Mouse (Mus musculus) kidney, embryonic 14.5 days (tissue): ENCODE measurements at regions not wholly inside any gene's neighbourhood (a gene's known extent, or its start where the extent isn't known, plus 50 kb on each side); places are given as distances from the start of the nearest gene placed in this dataset.

Experiments used
- ATAC-seq: fragments of 200-750 bp; cut with Nextera tagmentation; 2 replicates; pipeline ENCODE4 v1.8.0; 2017; ENCODE audit warnings: moderate number of reproducible peaks, mild to moderate bottlenecking, moderate TSS enrichment, moderate library complexity; ENCODE audit not compliant: low FRiP score, low TSS enrichment
- H3K27ac ChIP-seq: fragments of 300-500 bp; sonication (generic); 2 replicates; pipeline ENCODE4 v1.5.1; 2014; ENCODE audit warnings: low read depth, mild to moderate bottlenecking, low read length, moderate library complexity, mixed read lengths
- H3K27me3 ChIP-seq: fragments of 300-500 bp; sonication (generic); 2 replicates; pipeline ENCODE4 v1.6.1; 2014; ENCODE audit warnings: mild to moderate bottlenecking, low read length; ENCODE audit not compliant: control insufficient read depth, insufficient read depth
- H3K36me3 ChIP-seq: fragments of 300-500 bp; sonication (generic); 2 replicates; pipeline ENCODE4 v1.6.1; 2014; ENCODE audit warnings: low read length, mixed read lengths; ENCODE audit not compliant: control insufficient read depth, insufficient read depth
- H3K4me1 ChIP-seq: fragments of 300-500 bp; sonication (generic); 2 replicates; pipeline ENCODE4 v1.6.1; 2014; ENCODE audit warnings: low read length, mixed read lengths; ENCODE audit not compliant: control insufficient read depth, insufficient read depth
- H3K4me2 ChIP-seq: fragments of 300-500 bp; sonication (generic); replicated peaks from 2 replicates; pipeline ENCODE4 v1.6.1; 2014; ENCODE audit warnings: low read depth, mild to moderate bottlenecking, low read length
- H3K4me3 ChIP-seq: fragments of 300-500 bp; sonication (generic); 2 replicates; pipeline ENCODE4 v1.5.1; 2014; ENCODE audit warnings: mild to moderate bottlenecking, low read length
- H3K9ac ChIP-seq: fragments of 300-500 bp; sonication (generic); 2 replicates; pipeline ENCODE4 v1.6.1; 2014; ENCODE audit warnings: low read depth, mild to moderate bottlenecking, low read length, moderate library complexity
- H3K9me3 ChIP-seq: fragments of 300-500 bp; sonication (generic); 2 replicates; pipeline ENCODE4 v1.6.1; 2016; ENCODE audit warnings: low read length; ENCODE audit not compliant: control insufficient read depth
- WGBS: fragments of 180-500 bp; shearing (Covaris S2); extraction: QIAGEN DNeasy Blood & Tissue Kit; methylation state at CpG from one replicate; pipeline ENCODE4 v1.1.7; 2014; 5-methylcytosine and 5-hydroxymethylcytosine counted together

- Histone ChIP-seq H3K9me3 (no peaks in the 10 kb centered on the region), H3K4me2 (no peak overlapping the region), H3K4me3 (no peak overlapping the region), H3K36me3 (no peaks in the 10 kb centered on the region), H3K27ac (no peak overlapping the region), H3K27me3 (no peaks in the 10 kb centered on the region), H3K9ac (no peak overlapping the region), H3K4me1 (no peaks in the 10 kb centered on the region)
- 66% methylated on average over 2 of the region's 2 CpGs for WGBS
- no peak for ATAC-seq
Measured at GRCm38 (mm10) chr11:56092891-56093290, 52.1 kb upstream of the Nmur2 start.
